Mouse (Mus musculus): ENCODE results near the gene Nova1. TPM values are rescaled to one million over a fixed set of nuclear protein-coding genes. Genes with fewer than 3 reads are reported as not detected.

Gene Nova1
- polyA plus RNA-seq, 1 experiment: 0.27 TPM

DNA sequence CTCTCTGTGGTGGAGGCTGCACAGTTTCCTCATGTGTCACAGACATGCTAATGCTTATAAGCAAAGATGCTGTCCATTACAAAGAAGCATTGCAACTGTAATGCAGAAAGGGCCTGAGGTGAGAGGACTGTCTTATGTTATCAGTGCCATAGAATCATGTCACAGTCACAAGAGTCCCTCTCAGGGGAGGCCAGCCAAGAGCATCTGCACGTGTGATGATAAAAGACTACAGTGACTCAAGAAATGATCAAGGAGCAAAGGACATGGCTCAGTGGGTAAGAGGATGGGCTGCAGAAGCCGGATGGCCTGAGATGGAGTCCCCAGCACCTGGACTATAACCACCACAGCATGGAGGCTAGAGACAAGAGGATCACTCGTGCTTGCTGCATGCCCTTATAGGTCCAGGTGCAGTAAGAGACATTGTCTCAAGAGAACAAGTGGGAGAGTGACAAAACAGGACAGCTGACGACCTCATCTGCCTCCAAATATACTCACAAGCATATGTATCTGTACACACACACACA, 64.3 kb downstream of the Nova1 start:
- no peaks in the 10 kb centered on the region for H3K27me3 ChIP-seq (ENCODE audit: control insufficient read depth, insufficient read depth, low read length)
- 74% methylated on average over 4 of the region's 4 CpGs for WGBS
- no peak overlapping the region for H3K4me3 ChIP-seq (ENCODE audit: control insufficient read depth, insufficient read depth, low read length)
- no peaks in the 10 kb centered on the region for H3K4me1 ChIP-seq (replicated peaks; ENCODE audit: control insufficient read depth, insufficient read depth, low read length)
- TF ChIP-seq POLR2A (IDR thresholded peaks at IDR 0.05; ENCODE audit: control insufficient read depth, extremely low read depth, insufficient read depth, low read length, poor library complexity) (no peak), CTCF (IDR thresholded peaks at IDR 0.05; ENCODE audit: borderline replicate concordance, control insufficient read depth, extremely low read depth, insufficient read depth, low read length, poor library complexity) (no peak)
- DNase-seq: no peak
- no peaks in the 10 kb centered on the region for H3K36me3 ChIP-seq (ENCODE audit: control insufficient read depth, insufficient read depth, low read length)
- no peak overlapping the region for H3K27ac ChIP-seq (ENCODE audit: control insufficient read depth, insufficient read depth, low read length)

DNA sequence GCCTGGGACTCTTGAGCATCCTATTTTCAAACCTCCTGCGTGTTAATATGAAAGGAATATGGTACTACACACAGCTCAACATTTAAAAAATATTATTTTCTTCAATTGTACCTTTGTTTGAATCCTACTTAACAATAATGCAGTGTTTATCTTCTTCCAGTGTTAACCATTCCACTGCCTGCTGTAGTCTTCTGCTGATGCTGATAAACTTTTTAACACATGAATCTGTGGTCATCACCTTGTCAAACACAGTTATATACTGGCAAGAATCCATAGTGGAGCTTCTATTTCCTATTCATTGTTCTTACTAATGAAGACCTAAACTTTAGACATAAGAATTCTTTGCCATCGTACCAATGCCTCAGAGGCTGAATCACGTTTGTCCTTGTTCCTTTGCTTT, 65.6 kb downstream of the Nova1 start:
- H3K36me3 ChIP-seq (ENCODE audit: control insufficient read depth, insufficient read depth, low read length): no peaks in the 10 kb centered on the region
- 79% methylated on average over 3 of the region's 3 CpGs for WGBS
- no peaks in the 10 kb centered on the region for H3K4me1 ChIP-seq (replicated peaks; ENCODE audit: control insufficient read depth, insufficient read depth, low read length)
- no peak overlapping the region for H3K4me3 ChIP-seq (ENCODE audit: control insufficient read depth, insufficient read depth, low read length)
- H3K27me3 ChIP-seq (ENCODE audit: control insufficient read depth, insufficient read depth, low read length): no peaks in the 10 kb centered on the region
- no peak overlapping the region for H3K27ac ChIP-seq (ENCODE audit: control insufficient read depth, insufficient read depth, low read length)
- no peak for DNase-seq
- no peak for TF ChIP-seq POLR2A (IDR thresholded peaks at IDR 0.05; ENCODE audit: control insufficient read depth, extremely low read depth, insufficient read depth, low read length, poor library complexity)
- TF ChIP-seq CTCF (IDR thresholded peaks at IDR 0.05; ENCODE audit: borderline replicate concordance, control insufficient read depth, extremely low read depth, insufficient read depth, low read length, poor library complexity): no peak

DNA sequence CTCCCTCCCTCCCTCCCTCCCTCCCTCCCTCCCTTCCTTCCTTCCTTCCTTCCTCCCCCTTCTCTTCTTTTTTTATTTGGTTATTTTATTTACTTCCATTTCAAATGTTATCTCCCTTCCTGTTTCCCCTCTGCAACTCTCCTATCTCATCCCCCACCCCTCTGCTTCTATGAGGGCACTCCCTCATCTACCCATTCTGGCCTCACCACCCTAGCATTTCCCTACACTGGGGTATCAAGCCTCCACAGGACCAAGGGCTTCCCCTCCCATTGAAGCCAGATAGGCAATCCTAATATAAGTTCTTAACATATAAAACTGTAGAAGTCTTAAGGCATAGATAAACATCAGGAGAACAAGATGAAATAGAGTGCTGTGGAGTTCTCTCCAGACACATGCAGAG, 85.5 kb downstream of the Nova1 start:
- TF ChIP-seq CTCF (IDR thresholded peaks at IDR 0.05; ENCODE audit: borderline replicate concordance, control insufficient read depth, extremely low read depth, insufficient read depth, low read length, poor library complexity) (no peak), POLR2A (IDR thresholded peaks at IDR 0.05; ENCODE audit: control insufficient read depth, extremely low read depth, insufficient read depth, low read length, poor library complexity) (no peak)
- no peak for DNase-seq

DNA sequence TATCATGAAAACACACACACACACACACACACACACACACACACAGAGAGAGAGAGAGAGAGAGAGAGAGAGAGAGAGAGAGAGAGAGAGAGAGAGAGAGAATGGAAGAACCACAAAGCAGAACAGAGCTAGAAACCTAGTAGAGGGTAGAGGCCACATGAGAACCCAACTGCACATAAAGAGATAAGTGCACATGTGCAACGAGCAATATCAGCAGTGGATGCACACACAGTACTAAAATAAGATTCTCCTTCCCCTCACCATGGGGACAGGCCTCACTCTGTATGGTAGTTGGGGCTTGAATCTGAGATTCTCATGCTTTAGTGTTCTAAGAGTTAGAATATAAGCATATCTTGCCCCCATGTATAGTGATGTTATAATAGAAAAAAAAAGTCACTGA, 86.8 kb downstream of the Nova1 start:
- no peak for TF ChIP-seq POLR2A (IDR thresholded peaks at IDR 0.05; ENCODE audit: control insufficient read depth, extremely low read depth, insufficient read depth, low read length, poor library complexity)
- no peak overlapping the region for H3K4me3 ChIP-seq (ENCODE audit: control insufficient read depth, insufficient read depth, low read length)
- H3K36me3 ChIP-seq (ENCODE audit: control insufficient read depth, insufficient read depth, low read length): no peaks in the 10 kb centered on the region
- 63% methylated on average over 1 of the region's 1 CpGs for WGBS
- no peak overlapping the region for H3K27ac ChIP-seq (ENCODE audit: control insufficient read depth, insufficient read depth, low read length)
- H3K27me3 ChIP-seq (ENCODE audit: control insufficient read depth, insufficient read depth, low read length): no peaks in the 10 kb centered on the region
- H3K4me1 ChIP-seq (replicated peaks; ENCODE audit: control insufficient read depth, insufficient read depth, low read length): no peaks in the 10 kb centered on the region
- DNase-seq: no peak

More for the DNA sequence above, 85.5 kb downstream of the Nova1 start:
- Histone ChIP-seq H3K4me1 (replicated peaks; ENCODE audit: control insufficient read depth, insufficient read depth, low read length) (no peaks in the 10 kb centered on the region), H3K27me3 (ENCODE audit: control insufficient read depth, insufficient read depth, low read length) (no peaks in the 10 kb centered on the region), H3K27ac (ENCODE audit: control insufficient read depth, insufficient read depth, low read length) (no peak overlapping the region), H3K36me3 (ENCODE audit: control insufficient read depth, insufficient read depth, low read length) (no peaks in the 10 kb centered on the region), H3K4me3 (ENCODE audit: control insufficient read depth, insufficient read depth, low read length) (no peak overlapping the region)

DNA sequence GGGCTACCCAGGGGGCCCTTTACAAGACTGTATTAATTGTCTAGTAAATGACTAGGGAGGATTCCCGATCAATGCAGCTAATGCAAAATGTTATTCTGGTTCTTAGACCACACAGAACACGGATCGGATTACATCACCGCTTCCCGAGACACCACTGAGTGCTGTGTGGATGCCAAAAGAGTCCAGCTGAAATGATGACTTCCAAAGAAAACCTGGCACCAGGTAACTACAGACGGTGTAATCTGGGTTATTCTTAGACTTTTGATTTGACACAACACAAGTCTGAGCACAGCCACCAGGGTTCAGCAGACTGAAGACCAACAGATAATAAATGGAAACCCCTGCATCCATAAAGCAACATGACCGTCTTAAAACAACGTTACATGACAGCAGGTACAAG, 96.8 kb downstream of the Nova1 start:
- 89% methylated on average over 8 of the region's 8 CpGs for WGBS
- Histone ChIP-seq H3K27me3 (ENCODE audit: control insufficient read depth, insufficient read depth, low read length) (no peaks in the 10 kb centered on the region), H3K27ac (ENCODE audit: control insufficient read depth, insufficient read depth, low read length) (no peak overlapping the region), H3K4me1 (replicated peaks; ENCODE audit: control insufficient read depth, insufficient read depth, low read length) (no peaks in the 10 kb centered on the region), H3K4me3 (ENCODE audit: control insufficient read depth, insufficient read depth, low read length) (no peak overlapping the region), H3K36me3 (ENCODE audit: control insufficient read depth, insufficient read depth, low read length) (no peaks in the 10 kb centered on the region)
- no peak for DNase-seq
- TF ChIP-seq CTCF (IDR thresholded peaks at IDR 0.05; ENCODE audit: borderline replicate concordance, control insufficient read depth, extremely low read depth, insufficient read depth, low read length, poor library complexity): no peak

DNA sequence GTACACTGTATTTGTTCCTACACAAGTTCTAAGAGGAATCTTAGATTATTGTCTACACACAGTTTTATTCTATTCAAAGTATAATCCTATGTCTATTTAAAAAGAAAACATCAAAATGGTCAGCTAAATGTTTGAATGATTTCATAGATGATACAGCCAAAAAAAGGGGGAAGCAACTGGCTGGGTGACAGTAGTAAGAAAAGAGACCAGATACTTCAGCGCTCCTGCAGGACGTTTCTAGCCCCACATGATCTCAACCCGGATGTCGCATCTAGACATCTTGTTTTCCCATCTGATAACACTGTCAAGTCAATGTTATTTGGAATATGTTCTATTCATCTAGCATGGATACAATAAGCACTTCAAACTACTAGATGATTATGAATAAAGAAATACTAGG, 99.7 kb downstream of the Nova1 start:
- Histone ChIP-seq H3K4me1 (replicated peaks; ENCODE audit: control insufficient read depth, insufficient read depth, low read length) (no peaks in the 10 kb centered on the region), H3K36me3 (ENCODE audit: control insufficient read depth, insufficient read depth, low read length) (no peaks in the 10 kb centered on the region), H3K27me3 (ENCODE audit: control insufficient read depth, insufficient read depth, low read length) (no peaks in the 10 kb centered on the region), H3K4me3 (ENCODE audit: control insufficient read depth, insufficient read depth, low read length) (no peak overlapping the region), H3K27ac (ENCODE audit: control insufficient read depth, insufficient read depth, low read length) (no peak overlapping the region)
- TF ChIP-seq CTCF (IDR thresholded peaks at IDR 0.05; ENCODE audit: borderline replicate concordance, control insufficient read depth, extremely low read depth, insufficient read depth, low read length, poor library complexity) (no peak), POLR2A (IDR thresholded peaks at IDR 0.05; ENCODE audit: control insufficient read depth, extremely low read depth, insufficient read depth, low read length, poor library complexity) (no peak)
- no peak for DNase-seq
- WGBS: 94% methylated on average over 4 of the region's 4 CpGs

DNA sequence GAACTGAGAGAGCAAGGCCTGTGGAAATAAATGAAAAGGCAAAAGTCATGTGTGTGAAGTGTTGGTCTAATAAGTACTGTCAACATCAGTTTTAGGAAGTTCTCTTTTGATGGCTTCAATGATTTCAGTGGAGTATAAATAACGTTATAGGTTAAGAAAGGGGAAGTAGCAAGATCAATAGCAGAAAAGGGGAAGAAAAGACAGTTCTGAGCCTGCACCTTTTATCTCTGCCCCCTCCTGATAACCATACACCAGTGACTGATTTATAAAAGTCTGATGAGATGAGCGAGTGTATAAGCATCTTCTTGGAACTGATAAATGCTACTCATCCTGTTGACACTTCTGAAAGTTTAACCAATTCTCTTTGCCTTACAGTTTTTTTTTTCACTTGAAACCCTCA, 108.6 kb downstream of the Nova1 start:
- WGBS: 18% methylated on average over 2 of the region's 2 CpGs
- Histone ChIP-seq H3K4me1 (replicated peaks; ENCODE audit: control insufficient read depth, insufficient read depth, low read length) (no peaks in the 10 kb centered on the region), H3K4me3 (ENCODE audit: control insufficient read depth, insufficient read depth, low read length) (no peak overlapping the region), H3K27me3 (ENCODE audit: control insufficient read depth, insufficient read depth, low read length) (no peaks in the 10 kb centered on the region), H3K36me3 (ENCODE audit: control insufficient read depth, insufficient read depth, low read length) (no peaks in the 10 kb centered on the region), H3K27ac (ENCODE audit: control insufficient read depth, insufficient read depth, low read length) (no peak overlapping the region)
- TF ChIP-seq CTCF (IDR thresholded peaks at IDR 0.05; ENCODE audit: borderline replicate concordance, control insufficient read depth, extremely low read depth, insufficient read depth, low read length, poor library complexity) (no peak), POLR2A (IDR thresholded peaks at IDR 0.05; ENCODE audit: control insufficient read depth, extremely low read depth, insufficient read depth, low read length, poor library complexity) (no peak)
- DNase-seq: no peak

Measured in thymus, adult 2 months (tissue).